Mouse (Mus musculus) kidney, adult 2 months (tissue): ENCODE measurements at regions not wholly inside any gene's neighbourhood (a gene's known extent, or its start where the extent isn't known, plus 50 kb on each side); places are given as distances from the start of the nearest gene placed in this dataset.

ENCODE experiments used
- CTCF ChIP-seq: fragments of 200-500 bp; conservative IDR thresholded peaks from 2 replicates; pipeline ENCODE4 v1.5.1; 2011; ENCODE audit warnings: low read depth, mild to moderate bottlenecking, control low read depth, low read length, moderate library complexity, mixed read lengths; ENCODE audit not compliant: insufficient read depth, insufficient read length
- POLR2A ChIP-seq: fragments of 200-500 bp; IDR thresholded peaks from one replicate; pipeline ENCODE4 v1.6.1; 2011; ENCODE audit warnings: low read depth, low read length, control low read depth

DNA sequence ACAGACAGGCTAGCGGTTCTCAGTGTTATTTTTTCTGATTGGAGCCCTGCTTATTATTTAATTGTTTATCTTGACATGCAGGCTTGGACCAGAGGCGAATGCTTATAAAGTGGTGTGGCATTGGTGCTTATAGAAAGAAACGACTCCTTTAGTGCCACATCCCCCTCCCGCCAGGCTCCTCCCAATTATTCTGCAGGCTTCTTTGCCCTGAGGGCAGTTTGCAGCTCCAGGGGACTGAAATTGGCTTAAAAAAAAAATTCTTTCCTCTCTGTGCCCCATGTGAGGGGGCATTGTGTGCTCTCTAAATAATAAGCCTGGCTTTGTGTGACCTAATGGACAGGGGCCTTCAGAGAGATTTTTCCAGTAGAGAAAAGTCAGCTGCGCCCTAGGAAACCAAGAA lies 409.1 kb upstream of the Smim15 start:
- TF ChIP-seq POLR2A, result no peak
- TF ChIP-seq CTCF, result no peak
